Mouse (Mus musculus): ENCODE measurements around the gene Sowahd.

Sowahd gene

GRCm38 (mm10) chrX:37095106-37095768 lies 46.6 kb downstream of the Sowahd start:
- no peak for DNase-seq

GRCm38 (mm10) chrX:37098681-37099080 lies 50.0 kb downstream of the Sowahd start:
- no peak for DNase-seq
